Mouse (Mus musculus) heart, adult 2 months (tissue): ENCODE data around the gene BC055324.

Experiments used
- EP300 ChIP-seq: fragments of 200-500 bp; IDR thresholded peaks from 2 replicates; pipeline ENCODE4 v1.6.1; 2011; ENCODE audit warnings: low read depth, low read length, control low read depth; ENCODE audit not compliant: insufficient read depth
- POLR2A ChIP-seq: fragments of 200-500 bp; IDR thresholded peaks from 2 replicates; pipeline ENCODE4 v1.6.1; 2011; ENCODE audit warnings: mild to moderate bottlenecking, low read depth, low read length, control low read depth; ENCODE audit not compliant: insufficient read depth

DNA sequence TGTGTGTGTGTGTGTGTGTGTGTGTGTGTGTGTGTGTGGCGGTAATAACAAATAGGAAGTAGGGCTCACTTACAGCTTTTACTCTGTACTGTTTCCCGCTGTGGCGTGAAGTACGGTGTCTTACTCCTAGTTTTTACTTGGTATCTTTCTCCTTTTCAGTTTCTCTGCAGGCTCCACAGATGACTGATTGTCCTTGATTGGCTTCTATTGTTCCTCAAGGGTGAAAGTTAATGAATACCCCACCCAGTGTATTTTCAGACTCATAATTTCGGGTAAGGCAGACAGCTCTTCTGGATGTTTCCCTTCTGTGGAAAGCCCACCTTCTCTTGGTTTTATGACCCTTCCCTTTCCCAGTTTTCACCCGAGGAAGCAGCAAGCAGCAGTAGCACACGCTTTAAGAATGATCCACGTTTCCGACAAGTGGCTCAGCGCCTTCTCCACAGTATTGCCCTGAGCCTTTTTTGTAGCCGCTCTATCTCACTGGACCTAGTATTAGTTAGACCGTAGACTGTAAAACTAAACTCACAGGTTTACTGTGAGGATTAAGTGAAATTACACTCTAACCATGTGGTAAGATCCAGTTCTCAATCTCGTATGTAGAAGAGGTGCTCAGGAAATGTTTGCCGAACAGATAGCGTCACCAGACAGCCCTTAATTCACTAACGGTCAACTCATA, 23.8 kb upstream of the BC055324 start:
- TF ChIP-seq POLR2A (no peak), EP300 (no peak)
